ENCODE assay signal across 23 mouse cellular contexts in the genomic region with DNA sequence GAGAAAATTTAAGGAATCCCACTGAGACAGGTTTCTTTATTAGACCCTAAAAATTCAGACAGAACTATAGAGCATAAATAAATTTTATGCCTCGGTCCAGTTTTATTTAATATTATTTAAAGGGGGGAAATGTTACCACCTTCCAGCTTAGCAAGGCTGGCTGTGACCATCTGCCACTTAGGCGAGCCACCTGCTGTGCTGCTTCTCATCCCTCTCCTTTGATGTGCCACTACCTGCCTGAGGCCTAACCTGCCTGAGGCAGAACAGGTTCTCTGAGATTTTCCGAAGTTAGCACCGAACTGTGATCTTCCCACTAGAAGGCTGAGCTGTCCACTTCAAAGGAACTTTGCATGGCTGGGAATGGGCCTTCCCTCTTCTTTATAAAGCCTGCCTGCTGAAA.
DNase-seq lines count a peak whose midpoint lies in the region; ATAC-seq lines count a peak whose summit lies in the region.
"Had no signal": no experiment of that assay in that cellular context is flagged by ENCODE, and none has a peak within 500 bp of the region (broad histone marks: within the 10 kb centered on the region; RNA-seq: fewer than 3 reads in every experiment).

No protein-coding gene starts in this region.

- H3K27me3 ChIP-seq in hindbrain, embryonic 13.5 days = no peaks in the 10 kb centered on the region
- H3K27me3 ChIP-seq in liver, embryonic 11.5 days (replicated peaks; ENCODE audit: control insufficient read depth, insufficient read depth, low read length) = no peaks in the 10 kb centered on the region
- H3K27me3 ChIP-seq: embryonic facial prominence, embryonic 12.5 days; heart, embryonic 15.5 days; intestine, embryonic 15.5 days; limb, embryonic 12.5 days; lung, embryonic 15.5 days; midbrain, embryonic 12.5 days had no signal

- no peaks in the 10 kb centered on the region for H3K4me1 ChIP-seq in hindbrain, embryonic 13.5 days (replicated peaks)
- no peaks in the 10 kb centered on the region for H3K4me1 ChIP-seq in liver, embryonic 11.5 days (replicated peaks; ENCODE audit: control insufficient read depth, insufficient read depth, low read length)
- H3K4me1 ChIP-seq: embryonic facial prominence, embryonic 12.5 days; heart, embryonic 15.5 days; intestine, embryonic 15.5 days; limb, embryonic 12.5 days; lung, embryonic 15.5 days; midbrain, embryonic 12.5 days had no signal

- no peak overlapping the region for H3K27ac ChIP-seq in hindbrain, embryonic 13.5 days
- H3K27ac ChIP-seq in liver, embryonic 11.5 days (ENCODE audit: low read depth, low read length) = no peak overlapping the region
- H3K27ac ChIP-seq: embryonic facial prominence, embryonic 12.5 days; heart, embryonic 15.5 days; hindbrain, postnatal 0 days; intestine, embryonic 15.5 days; kidney, postnatal 0 days; limb, embryonic 12.5 days; lung, embryonic 15.5 days; midbrain, embryonic 12.5 days had no signal

- H3K9ac ChIP-seq in hindbrain, embryonic 13.5 days = no peak overlapping the region
- no peak overlapping the region for H3K9ac ChIP-seq in liver, embryonic 11.5 days (ENCODE audit: low read depth, low read length)
- H3K9ac ChIP-seq: embryonic facial prominence, embryonic 12.5 days; heart, embryonic 15.5 days; intestine, embryonic 15.5 days; limb, embryonic 12.5 days; lung, embryonic 15.5 days; midbrain, embryonic 12.5 days had no signal

- no peaks in the 10 kb centered on the region for H3K36me3 ChIP-seq in hindbrain, embryonic 13.5 days
- H3K36me3 ChIP-seq in liver, embryonic 11.5 days (ENCODE audit: control insufficient read depth, insufficient read depth, low read length) = no peaks in the 10 kb centered on the region
- H3K36me3 ChIP-seq: embryonic facial prominence, embryonic 12.5 days; heart, embryonic 15.5 days; intestine, embryonic 15.5 days; limb, embryonic 12.5 days; lung, embryonic 15.5 days; midbrain, embryonic 12.5 days had no signal

- H3K9me3 ChIP-seq in hindbrain, embryonic 13.5 days = no peaks in the 10 kb centered on the region
- H3K9me3 ChIP-seq in liver, embryonic 11.5 days (ENCODE audit: control insufficient read depth, low read length) = peaks cover 4% of the 10 kb centered on the region; the same call in 1 of the 2 replicates
- H3K9me3 ChIP-seq: embryonic facial prominence, embryonic 12.5 days; heart, embryonic 15.5 days; intestine, embryonic 15.5 days; lung, embryonic 15.5 days had no signal

- H3K4me3 ChIP-seq in hindbrain, embryonic 13.5 days = no peak overlapping the region
- no peak overlapping the region for H3K4me3 ChIP-seq in liver, embryonic 11.5 days (ENCODE audit: low read depth, low read length)
- H3K4me3 ChIP-seq: embryonic facial prominence, embryonic 12.5 days; heart, embryonic 15.5 days; intestine, embryonic 15.5 days; limb, embryonic 12.5 days; lung, embryonic 15.5 days; midbrain, embryonic 12.5 days had no signal

- no peak for ATAC-seq in cerebellum, adult (ENCODE audit: insufficient number of reproducible peaks, low FRiP score, low TSS enrichment)
- ATAC-seq in hindbrain, embryonic 13.5 days (ENCODE audit: low FRiP score) = no peak
- no peak for ATAC-seq in liver, embryonic 11.5 days (replicated peaks; ENCODE audit: low FRiP score)
- ATAC-seq: forebrain, embryonic 14.5 days; hindbrain, postnatal 0 days; intestine, embryonic 15.5 days had no signal

- DNase-seq in cerebellum, adult 11-12 months = peak; percentile 14
- peak; percentile 22 for DNase-seq in brain, adult 2 months (ENCODE audit: low read depth, low spot score)
- DNase-seq in cerebellum, adult 9-11 months = peak; percentile 28
- no peak for DNase-seq in thymus, postnatal 0 days (ENCODE audit: low spot score)
- DNase-seq in liver, embryonic 11.5 days (ENCODE audit: low spot score) = no peak
- DNase-seq: adrenal gland, postnatal 36 days; embryo, embryonic 11 days; gastrocnemius, postnatal 14 days; kidney, adult 8-10 months; kidney, postnatal 4 days; layer of hippocampus, adult 9-11 months; lung, postnatal 36 days had no signal

- H3K4me2 ChIP-seq in hindbrain, embryonic 13.5 days = no peak overlapping the region
- H3K4me2 ChIP-seq in liver, embryonic 11.5 days = no peak overlapping the region
- H3K4me2 ChIP-seq: embryonic facial prominence, embryonic 12.5 days; heart, embryonic 15.5 days; intestine, embryonic 15.5 days; limb, embryonic 12.5 days; lung, embryonic 15.5 days; midbrain, embryonic 12.5 days had no signal

- 77% methylated on average over 4 of the region's 4 CpGs for WGBS in hindbrain, embryonic 13.5 days
- 63% methylated on average over 4 of the region's 4 CpGs for WGBS in liver, embryonic 11.5 days

Comparison
In these comparisons a context has a peak if more than half of its experiments do, and no peak if none do; other contexts are left out.
1. DNase-seq: peak in cerebellum, adult 11-12 months (single experiment), brain, adult 2 months (single experiment) and cerebellum, adult 9-11 months (single experiment); none in thymus, postnatal 0 days (single experiment) and liver, embryonic 11.5 days (single experiment).